Mouse (Mus musculus) brain, embryonic 14.5 days (tissue): Measurements from ENCODE around the gene Efcab11.

Experiments
- CTCF ChIP-seq: fragments of 200-500 bp; IDR thresholded peaks from 2 replicates; pipeline ENCODE4 v1.5.1; 2012; ENCODE audit warnings: inconsistent platforms, mild to moderate bottlenecking, moderate library complexity, borderline replicate concordance; ENCODE audit not compliant: insufficient read depth, insufficient read length; ENCODE audit errors: extremely low read depth
- POLR2A ChIP-seq: fragments of 200-500 bp; IDR thresholded peaks from 2 replicates; pipeline ENCODE4 v1.6.1; 2012; ENCODE audit warnings: mild to moderate bottlenecking, inconsistent platforms, borderline replicate concordance; ENCODE audit not compliant: poor library complexity, insufficient read depth, insufficient read length, severe bottlenecking; ENCODE audit errors: extremely low read depth

DNA sequence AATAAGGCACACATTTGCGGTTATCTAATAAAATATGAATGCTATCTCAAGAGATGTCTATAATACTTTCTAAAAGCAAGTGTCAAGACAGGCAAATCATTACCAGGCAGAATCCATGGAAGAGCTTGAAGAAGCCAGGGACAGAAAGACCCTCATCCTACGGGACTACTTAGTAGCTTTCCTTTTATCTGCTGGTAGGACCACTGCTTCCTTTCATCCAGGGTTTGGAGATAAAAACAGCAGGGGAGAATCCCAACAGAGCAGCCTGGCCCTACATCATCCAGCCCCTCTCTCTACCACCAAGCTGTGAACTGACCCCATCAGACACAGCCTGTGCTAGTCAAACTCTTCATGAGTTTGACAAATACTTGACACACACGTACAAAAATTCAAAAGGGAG, 103.8 kb downstream of the Efcab11 start:
- no peak for TF ChIP-seq CTCF
- no peak for TF ChIP-seq POLR2A
